Mouse (Mus musculus): ENCODE results near the gene Tapbpl. TPM values are rescaled to one million over a fixed set of nuclear protein-coding genes. Genes with fewer than 3 reads are reported as not detected.
A peak's percentile ranks its signal among the peaks of the same experiment; 100 is the strongest.

The Tapbpl gene
- total and polyA plus RNA-seq, 2 experiments from 2014 or later: 4.3 to 6.9 TPM

- Histone ChIP-seq H3K36me3 (ENCODE audit: insufficient read depth) (peaks cover 27% of the 10 kb centered on the region; the same call in 1 of the 2 replicates), H3K4me3 (ENCODE audit: low read depth, low read length) (peak within 1 kb of the TSS; percentile 56), H3K9me3 (ENCODE audit: low read length) (no peaks in the 10 kb centered on the region), H3K27ac (ENCODE audit: low read depth, low read length) (peak within 1 kb of the TSS; percentile 96), H3K4me1 (ENCODE audit: insufficient read depth) (peaks cover 8% of the 10 kb centered on the region; the same call in 1 of the 2 replicates), H3K4me2 (ENCODE audit: low read depth) (peak within 1 kb of the TSS; percentile 71), H3K27me3 (ENCODE audit: insufficient read depth, low read length) (no peaks in the 10 kb centered on the region), H3K9ac (peak within 1 kb of the TSS; percentile 62)
- under 1% methylated on average over 53 of the region's 54 CpGs for WGBS
- ATAC-seq (peak; percentile 98), DNase-seq (peak; percentile 100)
- peak; percentile 55 for TF ChIP-seq CTCF (IDR thresholded peaks at IDR 0.05; ENCODE audit: low read depth)
These were observed 40.2 kb downstream of the Tapbpl start, which contains the start of the genes Ncapd2 and Mrpl51 for GRCm38 (mm10) chr6:125191332-125192015. TSS of gene Ncapd2 (minus strand) at chr6:125191701. TSS of gene Mrpl51 (plus strand) at chr6:125191801.

DNA sequence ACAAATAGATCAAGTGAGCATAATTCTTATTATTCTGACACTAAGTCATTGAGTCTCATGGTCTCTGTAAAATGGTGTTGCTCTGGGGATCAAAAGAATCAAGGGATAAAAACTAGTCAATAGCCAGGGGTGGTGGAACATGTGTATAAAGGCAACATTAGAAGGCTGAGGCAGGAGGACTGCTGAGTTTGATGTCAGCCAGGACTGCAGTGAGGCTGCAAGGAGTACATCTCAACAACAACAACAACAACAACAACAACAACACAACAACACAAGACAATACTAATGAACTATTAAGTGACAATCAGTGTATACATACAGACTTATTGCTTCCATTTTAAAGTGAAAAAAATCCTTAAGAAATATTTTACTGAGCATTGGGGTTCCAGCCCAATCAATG lies 40.8 kb downstream of the Tapbpl start:
- ATAC-seq: no peak
- Histone ChIP-seq H3K4me2 (ENCODE audit: low read depth) (peak overlapping the region; percentile 53), H3K27me3 (ENCODE audit: insufficient read depth, low read length) (no peaks in the 10 kb centered on the region), H3K36me3 (ENCODE audit: insufficient read depth) (peaks cover 33% of the 10 kb centered on the region), H3K27ac (ENCODE audit: low read depth, low read length) (peak overlapping the region; percentile 73), H3K4me1 (ENCODE audit: insufficient read depth) (peaks cover 8% of the 10 kb centered on the region; the same call in 1 of the 2 replicates), H3K4me3 (ENCODE audit: low read depth, low read length) (peak overlapping the region; percentile 56), H3K9ac (peak overlapping the region; percentile 44), H3K9me3 (ENCODE audit: low read length) (no peaks in the 10 kb centered on the region)
- no peak for DNase-seq
- no peak for TF ChIP-seq CTCF (IDR thresholded peaks at IDR 0.05; ENCODE audit: low read depth)

DNA sequence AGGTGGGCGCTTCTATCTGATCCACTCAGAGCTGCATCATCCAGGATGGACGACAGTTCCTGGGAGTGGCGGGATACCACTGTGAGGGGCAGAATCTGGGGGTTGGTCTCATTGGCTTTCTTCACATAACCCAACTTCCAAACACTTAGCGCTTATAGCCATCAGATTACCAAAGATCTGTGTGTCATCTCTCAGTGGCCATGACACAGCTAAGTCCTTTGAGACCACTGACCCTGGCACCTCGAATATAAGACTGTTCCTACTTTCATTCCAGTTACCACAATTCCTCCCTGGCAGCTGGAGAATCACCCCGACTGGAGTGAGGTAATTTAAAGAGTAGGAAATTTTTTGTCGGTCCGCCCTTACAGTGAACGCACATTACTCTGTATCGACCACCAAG lies 45.5 kb downstream of the Tapbpl start:
- no peak for TF ChIP-seq CTCF (IDR thresholded peaks at IDR 0.05; ENCODE audit: low read depth)
- peaks cover 60% of the 10 kb centered on the region for H3K36me3 ChIP-seq (ENCODE audit: insufficient read depth)
- 93% methylated on average over 10 of the region's 10 CpGs for WGBS

GRCm38 (mm10) chr6:125182133-125182532 lies 49.5 kb downstream of the Tapbpl start:
- Histone ChIP-seq H3K4me2 (ENCODE audit: low read depth) (no peak overlapping the region), H3K4me1 (ENCODE audit: insufficient read depth) (no peaks in the 10 kb centered on the region), H3K4me3 (ENCODE audit: low read depth, low read length) (no peak overlapping the region), H3K27me3 (ENCODE audit: insufficient read depth, low read length) (no peaks in the 10 kb centered on the region), H3K27ac (ENCODE audit: low read depth, low read length) (no peak overlapping the region), H3K9me3 (ENCODE audit: low read length) (no peaks in the 10 kb centered on the region), H3K9ac (no peak overlapping the region), H3K36me3 (ENCODE audit: insufficient read depth) (peaks cover 84% of the 10 kb centered on the region)
- TF ChIP-seq CTCF (IDR thresholded peaks at IDR 0.05; ENCODE audit: low read depth): no peak
- WGBS: 60% methylated on average over 5 of the region's 5 CpGs
- no peak for DNase-seq
- no peak for ATAC-seq

More for the DNA sequence above, 45.5 kb downstream of the Tapbpl start:
- Histone ChIP-seq H3K9me3 (ENCODE audit: low read length) (no peaks in the 10 kb centered on the region), H3K27ac (ENCODE audit: low read depth, low read length) (no peak overlapping the region), H3K4me2 (ENCODE audit: low read depth) (no peak overlapping the region), H3K4me3 (ENCODE audit: low read depth, low read length) (no peak overlapping the region), H3K9ac (no peak overlapping the region), H3K4me1 (ENCODE audit: insufficient read depth) (peaks cover 2% of the 10 kb centered on the region; the same call in 1 of the 2 replicates), H3K27me3 (ENCODE audit: insufficient read depth, low read length) (no peaks in the 10 kb centered on the region)
- no peak for DNase-seq
- no peak for ATAC-seq

DNA sequence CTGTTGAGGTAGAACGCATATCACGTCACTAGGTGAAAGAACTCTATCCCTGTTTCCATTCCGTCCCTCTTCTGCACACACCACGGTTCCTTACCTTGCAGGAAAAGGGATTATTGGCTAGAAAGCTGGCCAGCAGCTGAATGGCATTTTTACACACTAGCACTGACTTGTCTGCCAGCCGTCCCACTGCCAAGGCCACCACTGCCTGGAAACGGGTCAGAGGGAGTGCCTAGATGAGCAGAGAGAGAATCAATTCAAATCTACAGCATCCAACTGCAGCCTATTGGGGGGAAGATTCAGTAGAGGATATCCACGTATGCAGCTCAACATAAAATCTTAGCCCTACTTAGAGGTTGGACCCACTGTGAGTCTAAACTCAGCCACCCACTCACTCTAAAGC lies 52.1 kb downstream of the Tapbpl start:
- DNase-seq (no peak), ATAC-seq (no peak)
- Histone ChIP-seq H3K36me3 (ENCODE audit: insufficient read depth) (peaks cover 84% of the 10 kb centered on the region), H3K4me1 (ENCODE audit: insufficient read depth) (no peaks in the 10 kb centered on the region), H3K4me2 (ENCODE audit: low read depth) (no peak overlapping the region), H3K9me3 (ENCODE audit: low read length) (no peaks in the 10 kb centered on the region), H3K27ac (ENCODE audit: low read depth, low read length) (no peak overlapping the region), H3K9ac (no peak overlapping the region), H3K4me3 (ENCODE audit: low read depth, low read length) (no peak overlapping the region), H3K27me3 (ENCODE audit: insufficient read depth, low read length) (no peaks in the 10 kb centered on the region)
- TF ChIP-seq CTCF (IDR thresholded peaks at IDR 0.05; ENCODE audit: low read depth): no peak
- 88% methylated on average over 7 of the region's 7 CpGs for WGBS

DNA sequence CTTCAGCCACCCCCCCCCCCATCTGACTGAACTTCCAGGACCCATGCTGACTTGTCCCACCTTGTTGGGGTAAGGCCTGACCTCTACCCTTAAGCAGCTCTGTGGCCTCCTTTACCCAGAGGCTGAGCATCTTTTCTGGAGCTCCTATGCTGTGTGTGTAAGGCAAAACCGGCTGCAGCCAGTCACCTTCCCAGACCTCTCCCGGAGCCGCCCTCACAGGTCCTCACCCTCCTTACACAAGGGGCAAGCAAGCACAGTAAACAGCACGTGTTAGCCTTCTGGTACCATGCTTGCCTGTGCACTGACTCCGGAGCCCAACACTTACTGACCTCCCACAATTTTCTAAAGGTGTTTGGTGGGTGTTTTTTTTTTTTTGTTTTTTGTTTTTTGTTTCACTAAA lies 56.2 kb downstream of the Tapbpl start:
- ATAC-seq (no peak), DNase-seq (no peak)
- Histone ChIP-seq H3K9ac (no peak overlapping the region), H3K4me2 (ENCODE audit: low read depth) (no peak overlapping the region), H3K27ac (ENCODE audit: low read depth, low read length) (no peak overlapping the region), H3K4me1 (ENCODE audit: insufficient read depth) (no peaks in the 10 kb centered on the region), H3K27me3 (ENCODE audit: insufficient read depth, low read length) (no peaks in the 10 kb centered on the region), H3K4me3 (ENCODE audit: low read depth, low read length) (no peak overlapping the region), H3K36me3 (ENCODE audit: insufficient read depth) (peaks cover 96% of the 10 kb centered on the region), H3K9me3 (ENCODE audit: low read length) (no peaks in the 10 kb centered on the region)
- no peak for TF ChIP-seq CTCF (IDR thresholded peaks at IDR 0.05; ENCODE audit: low read depth)
- 89% methylated on average over 5 of the region's 5 CpGs for WGBS

Small RNA genes lying within 50 kb of the gene (microRNA-seq; reads per million reads assigned to microRNA genes)
- gene Mir3098 (0.39 to 0.85 reads per million in 2 experiments), gene Mir8113 (0 reads per million in 2 experiments)

Other genes starting within 250 kb of the Tapbpl start
- 12.2 and 18.3 TPM in 2 replicates for gene Pianp, start 235.2 kb downstream of the Tapbpl start, total RNA-seq (2014; rRNA removed)
- 53.8 and 68.9 TPM in 2 replicates for gene Pianp, start 235.2 kb downstream of the Tapbpl start, polyA plus RNA-seq (2015; fragmentation: Nextera tagmentation; extraction: Ambion mirVana)
- 24.7 and 34.5 TPM in 2 replicates for gene Zfp384, start 222.7 kb downstream of the Tapbpl start, total RNA-seq (2014; rRNA removed)
- gene Zfp384, start 222.7 kb downstream of the Tapbpl start, polyA plus RNA-seq (2015; fragmentation: Nextera tagmentation; extraction: Ambion mirVana): 7.2 and 8.4 TPM in 2 replicates
- gene Ing4, start 192.1 kb downstream of the Tapbpl start, total RNA-seq (2014; rRNA removed): 83.4 and 103 TPM in 2 replicates
- 102 and 111 TPM in 2 replicates for gene Ing4, start 192.1 kb downstream of the Tapbpl start, polyA plus RNA-seq (2015; fragmentation: Nextera tagmentation; extraction: Ambion mirVana)
- gene Acrbp, start 182.2 kb downstream of the Tapbpl start, total RNA-seq (2014; rRNA removed): 11.3 and 12.2 TPM in 2 replicates
- gene Acrbp, start 182.2 kb downstream of the Tapbpl start, polyA plus RNA-seq (2015; fragmentation: Nextera tagmentation; extraction: Ambion mirVana): 11.4 and 13.8 TPM in 2 replicates
- gene Lpar5, start 163.9 kb downstream of the Tapbpl start, total RNA-seq (2014; rRNA removed): 0.38 and 0.71 TPM in 2 replicates
- gene Lpar5, start 163.9 kb downstream of the Tapbpl start, polyA plus RNA-seq (2015; fragmentation: Nextera tagmentation; extraction: Ambion mirVana): 0.59 and 0.61 TPM in 2 replicates
- 121 and 141 TPM in 2 replicates for gene Chd4, start 135.9 kb downstream of the Tapbpl start, total RNA-seq (2014; rRNA removed)
- gene Chd4, start 135.9 kb downstream of the Tapbpl start, polyA plus RNA-seq (2015; fragmentation: Nextera tagmentation; extraction: Ambion mirVana): 53.3 and 72.6 TPM in 2 replicates
- 47.2 and 56.0 TPM in 2 replicates for gene Nop2, start 100.0 kb downstream of the Tapbpl start, total RNA-seq (2014; rRNA removed)
- 39.6 and 43.5 TPM in 2 replicates for gene Nop2, start 100.0 kb downstream of the Tapbpl start, polyA plus RNA-seq (2015; fragmentation: Nextera tagmentation; extraction: Ambion mirVana)
- 24.6 and 28.8 TPM in 2 replicates for gene Iffo1, start 86.6 kb downstream of the Tapbpl start, total RNA-seq (2014; rRNA removed)
- gene Iffo1, start 86.6 kb downstream of the Tapbpl start, polyA plus RNA-seq (2015; fragmentation: Nextera tagmentation; extraction: Ambion mirVana): 12.8 and 18.3 TPM in 2 replicates
- gene Gapdh, start 65.4 kb downstream of the Tapbpl start, total RNA-seq (2014; rRNA removed): 2,022 and 2,511 TPM in 2 replicates
- gene Gapdh, start 65.4 kb downstream of the Tapbpl start, polyA plus RNA-seq (2015; fragmentation: Nextera tagmentation; extraction: Ambion mirVana): 1,543 and 1,551 TPM in 2 replicates
- gene Ncapd2, start 40.2 kb downstream of the Tapbpl start, total RNA-seq (2014; rRNA removed): 32.5 and 43.5 TPM in 2 replicates
- 18.9 and 25.8 TPM in 2 replicates for gene Ncapd2, start 40.2 kb downstream of the Tapbpl start, polyA plus RNA-seq (2015; fragmentation: Nextera tagmentation; extraction: Ambion mirVana)
- gene Mrpl51, start 40.1 kb downstream of the Tapbpl start, total RNA-seq (2014; rRNA removed): 51.3 and 54.0 TPM in 2 replicates
- gene Mrpl51, start 40.1 kb downstream of the Tapbpl start, polyA plus RNA-seq (2015; fragmentation: Nextera tagmentation; extraction: Ambion mirVana): 146 and 148 TPM in 2 replicates
- gene Vamp1, start 16.3 kb downstream of the Tapbpl start, total RNA-seq (2014; rRNA removed): 6.7 and 12.9 TPM in 2 replicates
- 7.9 and 11.9 TPM in 2 replicates for gene Vamp1, start 16.3 kb downstream of the Tapbpl start, polyA plus RNA-seq (2015; fragmentation: Nextera tagmentation; extraction: Ambion mirVana)
- gene Cd27, start 5.2 kb upstream of the Tapbpl start, total RNA-seq (2014; rRNA removed): not detected in 2 replicates
- 0.33 TPM in 1 of 2 replicates, not detected in the other for gene Cd27, start 5.2 kb upstream of the Tapbpl start, polyA plus RNA-seq (2015; fragmentation: Nextera tagmentation; extraction: Ambion mirVana)
- not detected in 2 replicates for gene Tuba3a, start 54.2 kb upstream of the Tapbpl start, total RNA-seq (2014; rRNA removed)
- gene Tuba3a, start 54.2 kb upstream of the Tapbpl start, polyA plus RNA-seq (2015; fragmentation: Nextera tagmentation; extraction: Ambion mirVana): not detected in 2 replicates
- gene Ltbr, start 82.0 kb upstream of the Tapbpl start, total RNA-seq (2014; rRNA removed): 14.9 and 19.9 TPM in 2 replicates
- gene Ltbr, start 82.0 kb upstream of the Tapbpl start, polyA plus RNA-seq (2015; fragmentation: Nextera tagmentation; extraction: Ambion mirVana): 11.4 and 14.8 TPM in 2 replicates
- gene Scnn1a, start 88.8 kb upstream of the Tapbpl start, total RNA-seq (2014; rRNA removed): 0.67 and 1.2 TPM in 2 replicates
- gene Scnn1a, start 88.8 kb upstream of the Tapbpl start, polyA plus RNA-seq (2015; fragmentation: Nextera tagmentation; extraction: Ambion mirVana): 1.0 and 1.5 TPM in 2 replicates
- gene Tnfrsf1a, start 117.5 kb upstream of the Tapbpl start, total RNA-seq (2014; rRNA removed): 6.8 and 12.1 TPM in 2 replicates
- 13.2 and 13.6 TPM in 2 replicates for gene Tnfrsf1a, start 117.5 kb upstream of the Tapbpl start, polyA plus RNA-seq (2015; fragmentation: Nextera tagmentation; extraction: Ambion mirVana)
- gene Plekhg6, start 148.9 kb upstream of the Tapbpl start, total RNA-seq (2014; rRNA removed): 0.15 and 1.00 TPM in 2 replicates
- gene Plekhg6, start 148.9 kb upstream of the Tapbpl start, polyA plus RNA-seq (2015; fragmentation: Nextera tagmentation; extraction: Ambion mirVana): 0.16 TPM in 2 replicates